Comparison of ENCODE assay signal across 27 mouse cellular contexts in the genomic region with DNA sequence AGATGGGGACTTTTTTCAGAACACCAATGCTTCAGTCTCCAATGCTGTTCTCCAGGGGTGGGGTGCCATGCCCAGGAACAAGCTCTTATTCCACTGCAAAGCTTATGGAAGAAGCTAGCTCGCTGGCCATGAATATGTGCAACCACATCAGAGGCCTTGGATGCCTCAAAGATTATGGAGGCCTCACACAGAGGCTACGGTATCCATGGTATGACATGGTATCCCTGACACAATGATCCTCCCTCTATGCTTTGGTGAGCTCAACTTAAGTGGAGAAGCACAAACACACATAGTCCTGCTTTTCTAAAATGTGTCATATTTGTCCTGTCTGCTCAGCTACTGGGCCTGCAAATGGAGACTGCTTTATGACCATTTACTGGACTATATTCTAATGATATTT. TPM values are rescaled to one million over a fixed set of nuclear protein-coding genes. Genes with fewer than 3 reads are reported as not detected.
"Had no signal": no experiment of that assay in that cellular context is flagged by ENCODE, and none has a peak within 500 bp of the region (broad histone marks: within the 10 kb centered on the region; RNA-seq: fewer than 3 reads in every experiment).

No protein-coding gene starts in this region.

- H3K36me3 ChIP-seq: embryonic facial prominence, embryonic 10.5 days; embryonic facial prominence, embryonic 12.5 days; embryonic facial prominence, embryonic 13.5 days; embryonic facial prominence, embryonic 15.5 days; forebrain, embryonic 10.5 days; forebrain, embryonic 12.5 days; forebrain, embryonic 15.5 days had no signal

- H3K4me2 ChIP-seq: embryonic facial prominence, embryonic 12.5 days; embryonic facial prominence, embryonic 13.5 days; embryonic facial prominence, embryonic 15.5 days; forebrain, embryonic 12.5 days; forebrain, embryonic 13.5 days; forebrain, embryonic 15.5 days had no signal

- DNase-seq: cerebellum, adult 9-10 months; cerebellum, adult 9-11 months; cerebellum, postnatal 10 days; cerebellum, postnatal 14 days; cerebellum, postnatal 25 days; cerebellum, postnatal 36 days; embryo, embryonic 11 days; forebrain, postnatal 0 days; gastrocnemius, adult 2 months; gastrocnemius, postnatal 10 days; gastrocnemius, postnatal 14 days; gastrocnemius, postnatal 25 days; gastrocnemius, postnatal 36 days; heart, adult 11 months; heart, adult 18-20 months; heart, adult 2 months had no signal

- H3K27ac ChIP-seq: embryonic facial prominence, embryonic 10.5 days; embryonic facial prominence, embryonic 12.5 days; embryonic facial prominence, embryonic 13.5 days; embryonic facial prominence, embryonic 15.5 days; forebrain, embryonic 10.5 days; forebrain, embryonic 12.5 days; forebrain, embryonic 13.5 days; forebrain, embryonic 15.5 days; gastrocnemius, adult 2 months; heart, adult 2 months had no signal

- H3K9ac ChIP-seq: embryonic facial prominence, embryonic 12.5 days; embryonic facial prominence, embryonic 13.5 days; embryonic facial prominence, embryonic 15.5 days; forebrain, embryonic 12.5 days; forebrain, embryonic 13.5 days; forebrain, embryonic 15.5 days; forebrain, postnatal 0 days had no signal

- H3K4me3 ChIP-seq: embryonic facial prominence, embryonic 10.5 days; embryonic facial prominence, embryonic 12.5 days; embryonic facial prominence, embryonic 13.5 days; embryonic facial prominence, embryonic 15.5 days; erythroblast, embryonic 14.5 days; forebrain, embryonic 10.5 days; forebrain, embryonic 12.5 days; forebrain, embryonic 13.5 days; forebrain, embryonic 15.5 days; gastrocnemius, adult 2 months; heart, adult 2 months had no signal

- H3K9me3 ChIP-seq: embryonic facial prominence, embryonic 10.5 days; embryonic facial prominence, embryonic 12.5 days; embryonic facial prominence, embryonic 13.5 days; embryonic facial prominence, embryonic 15.5 days; forebrain, embryonic 10.5 days; forebrain, embryonic 12.5 days; forebrain, embryonic 13.5 days; forebrain, embryonic 15.5 days had no signal

- H3K27me3 ChIP-seq: embryonic facial prominence, embryonic 12.5 days; embryonic facial prominence, embryonic 13.5 days; embryonic facial prominence, embryonic 15.5 days; forebrain, embryonic 12.5 days; forebrain, embryonic 13.5 days; forebrain, embryonic 15.5 days had no signal

- H3K4me1 ChIP-seq: embryonic facial prominence, embryonic 10.5 days; embryonic facial prominence, embryonic 12.5 days; embryonic facial prominence, embryonic 15.5 days; forebrain, embryonic 10.5 days; forebrain, embryonic 12.5 days; forebrain, embryonic 13.5 days; forebrain, embryonic 15.5 days had no signal

- ATAC-seq: forebrain, embryonic 13.5 days; forebrain, embryonic 14.5 days; forebrain, embryonic 15.5 days; forebrain, embryonic 16.5 days; forebrain, postnatal 0 days had no signal

RNA-seq across cellular contexts. Expression of a gene that starts 44.0 kb away (rescaled TPM):
- polyA plus RNA-seq: erythroblast, embryonic 14.5 days had no signal
